In the genomic region with DNA sequence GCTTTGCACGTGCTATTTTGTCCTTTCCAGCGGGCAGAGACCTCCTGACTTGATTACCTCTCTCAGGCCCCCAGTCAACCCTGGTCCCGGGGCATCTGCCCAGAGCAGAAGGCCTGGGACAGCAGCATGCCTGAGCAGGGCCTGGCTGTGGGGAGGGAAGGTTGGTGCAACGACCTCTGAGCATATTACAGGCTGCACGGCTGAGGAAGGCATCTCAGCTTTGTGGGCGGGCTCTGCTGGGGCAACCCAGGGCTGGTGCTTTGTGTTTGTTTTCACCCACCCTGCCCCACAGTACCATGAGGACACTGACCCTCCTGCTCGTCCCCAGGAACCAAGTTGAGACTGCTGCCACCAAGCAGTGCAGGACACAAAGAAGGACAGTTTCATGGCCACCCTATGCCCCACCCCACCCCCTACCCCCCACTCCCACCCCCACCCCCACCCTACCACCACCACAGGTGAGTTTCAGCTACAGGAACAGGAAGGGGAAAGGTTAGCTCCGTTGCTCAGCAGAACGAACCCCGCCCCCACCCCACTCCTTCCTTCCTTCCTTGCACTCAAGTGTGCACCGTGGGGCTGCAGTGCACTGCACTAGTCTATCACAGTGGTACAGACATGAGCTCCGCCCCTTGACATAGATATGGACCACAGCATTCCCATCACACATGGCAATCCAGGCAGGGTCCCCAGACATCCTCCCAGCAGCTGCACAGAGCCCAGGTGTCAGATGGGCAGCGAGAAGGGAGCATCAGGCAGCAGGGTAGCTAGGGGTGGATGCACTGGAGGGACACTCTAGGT, we compare ENCODE assay signal across 8 mouse cellular contexts. TPM values are rescaled to one million over a fixed set of nuclear protein-coding genes. Genes with fewer than 3 reads are reported as not detected.
A peak's percentile ranks its signal among the peaks of the same experiment; 100 is the strongest.
DNase-seq lines count a peak whose midpoint lies in the region; ATAC-seq lines count a peak whose summit lies in the region.

No protein-coding gene starts in this region.

- H3K27ac ChIP-seq in heart, embryonic 11.5 days (ENCODE audit: low read depth, low read length) = no peak overlapping the region
- H3K27ac ChIP-seq in embryonic facial prominence, embryonic 12.5 days = no peak overlapping the region

- peaks cover 10% of the 10 kb centered on the region for H3K4me1 ChIP-seq in heart, embryonic 11.5 days (ENCODE audit: control insufficient read depth, insufficient read depth, low read length)
- H3K4me1 ChIP-seq in embryonic facial prominence, embryonic 12.5 days = peaks cover 15% of the 10 kb centered on the region; the same call in 1 of the 2 replicates

- H3K9ac ChIP-seq in heart, embryonic 11.5 days (ENCODE audit: low read depth, low read length) = 0 out of 2 replicates have a peak overlapping the region, but pooled peaks have one; percentile 16
- no peak overlapping the region for H3K9ac ChIP-seq in embryonic facial prominence, embryonic 12.5 days

- H3K4me3 ChIP-seq in heart, embryonic 11.5 days (ENCODE audit: low read depth, low read length) = no peak overlapping the region
- H3K4me3 ChIP-seq in embryonic facial prominence, embryonic 12.5 days = no peak overlapping the region

- 42% methylated on average over 12 of the region's 13 CpGs for WGBS in heart, embryonic 11.5 days (ENCODE audit: insufficient replicate concordance)
- 32% methylated on average over 10 of the region's 13 CpGs for WGBS in embryonic facial prominence, embryonic 12.5 days

- no peaks in the 10 kb centered on the region for H3K9me3 ChIP-seq in heart, embryonic 11.5 days (replicated peaks; ENCODE audit: control insufficient read depth, low read length)
- no peaks in the 10 kb centered on the region for H3K9me3 ChIP-seq in embryonic facial prominence, embryonic 12.5 days

- intact Hi-C loops in left cerebral cortex, postnatal 25 days (cut with DNase I) = no loop called here

- no peak; the same call in 1 of the 2 replicates for ATAC-seq in heart, embryonic 11.5 days (replicated peaks; ENCODE audit: insufficient number of reproducible peaks, low FRiP score, low TSS enrichment)
- 0 out of 2 replicates have a peak, but pooled peaks have one; percentile 54 for ATAC-seq in embryonic facial prominence, embryonic 12.5 days (ENCODE audit: insufficient number of reproducible peaks, insufficient read depth, low FRiP score, low TSS enrichment)
- ATAC-seq in neutrophil, adult 5-6 weeks (ENCODE audit: extremely low read depth, insufficient number of reproducible peaks, low FRiP score, poor library complexity, severe bottlenecking) = peak; percentile 59

- no peak for DNase-seq in heart, postnatal 4 days
- peak; percentile 78 for DNase-seq in CD4-positive helper T cell, adult 2 months (ENCODE audit: low read depth, low spot score)
- DNase-seq in yolk sac, embryonic 10.5 days (ENCODE audit: low spot score) = no peak
- no peak for DNase-seq in left cerebral cortex, postnatal 25 days (ENCODE audit: low spot score in 2 of 2)
- DNase-seq in gastrocnemius, postnatal 25 days = no peak

- H3K36me3 ChIP-seq in heart, embryonic 11.5 days (ENCODE audit: control insufficient read depth, insufficient read depth, low read length) = no peaks in the 10 kb centered on the region
- H3K36me3 ChIP-seq in embryonic facial prominence, embryonic 12.5 days = no peaks in the 10 kb centered on the region

- no peaks in the 10 kb centered on the region; the same call in 1 of the 2 replicates for H3K27me3 ChIP-seq in heart, embryonic 11.5 days (ENCODE audit: control insufficient read depth, insufficient read depth, low read length)
- H3K27me3 ChIP-seq in embryonic facial prominence, embryonic 12.5 days = no peaks in the 10 kb centered on the region

- no peak overlapping the region for H3K4me2 ChIP-seq in heart, embryonic 11.5 days
- no peak overlapping the region for H3K4me2 ChIP-seq in embryonic facial prominence, embryonic 12.5 days (replicated peaks)

RNA-seq across cellular contexts. Expression of gene Sik1, which starts 34.3 kb away (rescaled TPM):
- 21.7 and 24.3 TPM in 2 replicates for polyA plus RNA-seq in heart, embryonic 11.5 days (2014; fragmentation: Nextera tagmentation; extraction: Ambion mirVana)
- 10 to 100 TPM; 74.3 to 79.7 TPM for total RNA-seq in heart, postnatal 4 days (2021)
- 13.0 and 15.8 TPM in 2 replicates for polyA plus RNA-seq in embryonic facial prominence, embryonic 12.5 days (2016; fragmentation: Nextera tagmentation; extraction: Ambion mirVana)
- 79.1 and 90.7 TPM in 2 replicates for total RNA-seq in neutrophil, adult 5-6 weeks (2017)
- total RNA-seq in left cerebral cortex, postnatal 25 days (2021) = 10 to 100 TPM; 20.2 to 20.9 TPM
- 10 to 100 TPM; 17.2 to 19.6 TPM for total RNA-seq in gastrocnemius, postnatal 25 days (2021)
